Mouse (Mus musculus): ENCODE data around the gene Myh7. TPM values are rescaled to one million over a fixed set of nuclear protein-coding genes. Genes with fewer than 3 reads are reported as not detected.

The Myh7 gene
- not detected for total RNA-seq (2023)

GRCm38 (mm10) chr14:54994136-54994868 is at the start of gene Myh7:
Gene Myh7 (minus strand): TSS chr14:54994626.

GRCm38 (mm10) chr14:55014991-55015766 is 20.8 kb upstream of the Myh7 start, which contains the start of gene Ngdn:
Gene Ngdn (plus strand): TSS chr14:55015454.

DNA sequence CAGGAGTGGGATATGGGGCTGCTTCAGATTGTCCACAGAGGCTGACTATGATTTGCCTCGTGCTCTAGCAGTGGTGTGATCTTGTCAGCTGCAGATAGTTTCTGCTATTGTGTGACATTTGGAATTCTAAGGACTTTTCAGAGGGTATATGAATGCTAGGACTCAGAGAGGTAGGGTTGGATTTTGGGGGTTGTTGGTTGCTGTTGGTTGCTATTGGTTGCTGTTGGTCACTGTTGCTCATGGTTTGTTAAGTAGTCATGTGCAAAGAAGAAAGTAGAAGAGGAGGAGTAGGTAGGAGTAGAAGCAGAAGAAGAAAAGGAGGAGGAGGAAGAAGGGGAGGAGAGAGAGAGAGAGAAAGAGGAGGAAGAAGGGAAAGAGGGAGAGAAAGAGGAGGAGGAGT is 17.8 kb downstream of the Myh7 start, which contains the start of gene Gm17428:
Gene Gm17428, plus strand, starts transcription at position 301 of the 400 bp plus-strand sequence.

GRCm38 (mm10) chr14:54966320-54966977 is 28.0 kb downstream of the Myh7 start, which contains the start of gene Myh6:
Gene Myh6 (minus strand): TSS chr14:54966927.

GRCm38 (mm10) chr14:54935904-54936830 is 58.3 kb downstream of the Myh7 start, which contains the start of gene Cmtm5:
Gene Cmtm5 (plus strand): TSS chr14:54936261.

DNA sequence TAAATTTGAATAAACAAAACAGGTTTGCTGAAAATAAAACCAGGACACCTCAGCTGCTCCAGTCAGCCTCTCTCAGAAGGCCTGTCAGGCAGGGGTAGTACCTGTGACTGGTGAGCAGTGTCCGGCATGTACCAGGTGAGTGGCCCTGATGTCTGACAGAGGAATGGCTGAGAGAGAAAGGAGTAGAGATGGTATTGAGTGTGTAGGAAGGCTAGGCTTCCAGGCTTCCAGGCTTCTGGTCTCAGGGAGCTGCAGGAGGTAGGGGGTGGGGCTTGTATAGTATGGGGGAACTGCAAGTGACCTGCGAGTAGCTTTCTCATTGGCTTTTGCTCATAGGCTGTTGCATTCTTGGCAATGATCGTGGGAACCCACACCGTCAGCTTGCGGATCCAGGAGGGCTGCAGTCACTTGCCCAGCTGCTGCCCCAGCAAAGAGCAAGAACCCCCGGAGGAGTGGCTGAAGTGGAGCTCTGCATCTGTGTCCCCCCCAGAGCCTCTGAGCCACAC is 61.7 kb downstream of the Myh7 start, which contains the start of gene Il25:
Gene Il25, plus strand, starts transcription at position 51 of the 506 bp plus-strand sequence.

DNA sequence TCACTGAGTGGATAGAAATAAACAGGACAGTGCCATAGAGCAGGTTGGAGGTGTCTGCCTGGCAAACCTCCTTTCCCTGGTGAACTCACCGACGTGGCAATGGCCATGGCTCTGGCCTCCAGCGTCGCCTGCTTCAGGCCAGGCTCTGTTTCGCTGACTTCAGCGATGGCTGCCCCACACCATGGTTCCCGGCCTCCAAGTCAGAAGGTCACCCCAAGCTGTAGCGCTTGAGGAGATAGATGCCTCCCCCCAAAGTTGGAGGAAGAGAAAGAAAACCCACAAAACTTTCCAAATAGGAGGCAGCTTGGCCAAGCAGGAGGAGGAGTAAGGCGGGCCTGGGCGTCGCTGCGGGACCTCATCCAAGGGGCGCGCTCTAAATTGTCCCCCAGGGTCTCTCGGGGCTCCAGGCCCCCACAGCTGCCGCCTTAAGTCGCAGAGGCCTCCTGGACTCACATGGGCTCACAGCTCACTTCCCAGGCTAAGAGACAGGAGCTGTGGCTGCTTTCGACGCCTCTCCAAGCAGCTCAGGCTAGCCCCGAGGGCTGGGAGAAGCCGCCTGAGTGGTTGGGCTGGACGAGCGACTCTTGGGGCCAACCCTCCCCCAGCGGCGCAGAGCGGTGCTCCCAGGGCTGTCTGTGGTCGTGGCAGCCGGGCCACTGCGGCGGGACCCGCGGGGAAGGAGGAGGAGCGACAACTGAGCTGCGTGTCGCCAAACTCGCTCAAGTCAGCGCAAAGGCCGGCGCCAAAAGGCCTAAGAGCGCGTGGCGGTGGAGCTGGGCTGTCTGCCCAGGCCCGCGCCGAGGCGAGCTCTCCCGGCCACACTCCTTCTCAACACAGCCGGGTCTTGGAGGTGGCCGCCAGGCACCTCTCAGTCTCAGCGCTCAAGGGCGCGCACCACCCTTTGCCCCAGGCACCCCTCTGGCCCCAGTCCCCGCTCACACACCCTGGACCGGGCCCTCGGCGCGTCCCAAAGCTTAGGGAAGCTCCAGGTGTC is 68.8 kb downstream of the Myh7 start, which contains the start of gene Efs:
Gene Efs, minus strand, starts transcription at position 778 of the 994 bp plus-strand sequence.

Other genes with a start within 250 kb of the Myh7 start
- 0.43 TPM for gene Slc7a8, start 212.7 kb downstream of the Myh7 start, total RNA-seq (2023)
- not detected for gene Rnf212b, start 180.5 kb downstream of the Myh7 start, total RNA-seq (2023)
- gene Homez, start 123.7 kb downstream of the Myh7 start, total RNA-seq (2023), result 6.8 TPM
- gene Ppp1r3e, start 117.1 kb downstream of the Myh7 start, total RNA-seq (2023), result 12.5 TPM
- gene Bcl2l2, start 111.2 kb downstream of the Myh7 start, total RNA-seq (2023), result 3.6 TPM
- gene Gm20521, start 111.2 kb downstream of the Myh7 start, total RNA-seq (2023), result 0.83 TPM
- gene Pabpn1, start 102.1 kb downstream of the Myh7 start, total RNA-seq (2023), result 231 TPM
- gene Slc22a17, start 81.5 kb downstream of the Myh7 start, total RNA-seq (2023), result 2.8 TPM
- not detected for gene Efs, start 68.5 kb downstream of the Myh7 start, total RNA-seq (2023)
- not detected for gene Il25, start 61.9 kb downstream of the Myh7 start, total RNA-seq (2023)
- not detected for gene Cmtm5, start 58.4 kb downstream of the Myh7 start, total RNA-seq (2023)
- not detected for gene Myh6, start 27.7 kb downstream of the Myh7 start, total RNA-seq (2023)
- not detected for gene Gm17428, start 17.7 kb downstream of the Myh7 start, total RNA-seq (2023)
- gene Ngdn, start 20.8 kb upstream of the Myh7 start, total RNA-seq (2023), result 87.3 TPM
- 14.9 TPM for gene Zfhx2, start 97.7 kb upstream of the Myh7 start, total RNA-seq (2023)
- gene Thtpa, start 100.2 kb upstream of the Myh7 start, total RNA-seq (2023), result 6.1 TPM
- gene Ap1g2, start 112.0 kb upstream of the Myh7 start, total RNA-seq (2023), result 131 TPM
- gene Jph4, start 122.3 kb upstream of the Myh7 start, total RNA-seq (2023), result not detected
- not detected for gene Dhrs2, start 227.4 kb upstream of the Myh7 start, total RNA-seq (2023)

Data from CD8-positive naive resting alpha-beta T cell, adult 57 days (primary cell).